Mouse (Mus musculus): ENCODE results near the gene Abat. TPM values are rescaled to one million over a fixed set of nuclear protein-coding genes. Genes with fewer than 3 reads are reported as not detected.

Gene Abat
- total RNA-seq, 1 experiment from 2014 or later = 1.1 TPM

Other genes with a start within 250 kb of the Abat start
- 0.38 and 0.45 TPM in 2 replicates for gene Tmem114, start 88.3 kb upstream of the Abat start, total RNA-seq (2017)
- gene Mettl22, start 42.6 kb upstream of the Abat start, total RNA-seq (2017) = 14.8 and 40.5 TPM in 2 replicates
- 48.6 and 62.8 TPM in 2 replicates for gene Pmm2, start 124.2 kb downstream of the Abat start, total RNA-seq (2017)
- gene Tmem186, start 124.3 kb downstream of the Abat start, total RNA-seq (2017) = 20.9 and 24.0 TPM in 2 replicates
- 8.4 and 13.1 TPM in 2 replicates for gene Carhsp1, start 158.7 kb downstream of the Abat start, total RNA-seq (2017)
- not detected in 2 replicates for gene Gm5767, start 167.3 kb downstream of the Abat start, total RNA-seq (2017)